Mouse (Mus musculus) embryonic facial prominence, embryonic 15.5 days (tissue): ENCODE data around the gene Barhl2. TPM values are rescaled to one million over a fixed set of nuclear protein-coding genes. Genes with fewer than 3 reads are reported as not detected.
A peak's percentile ranks its signal among the peaks of the same experiment; 100 is the strongest.

Experiments
- ATAC-seq: fragments of 200-750 bp; cut with Nextera tagmentation; 2 replicates; pipeline ENCODE4 v1.8.0; 2017; ENCODE audit warnings: low read depth, moderate TSS enrichment; ENCODE audit not compliant: insufficient number of reproducible peaks, low FRiP score, low TSS enrichment
- H3K27ac ChIP-seq: fragments of 300-500 bp; sonication (generic); replicated peaks from 2 replicates; pipeline ENCODE4 v1.5.1; 2015; ENCODE audit warnings: mild to moderate bottlenecking, inconsistent platforms
- H3K27me3 ChIP-seq: fragments of 300-500 bp; sonication (generic); 2 replicates; pipeline ENCODE4 v1.6.1; 2015; ENCODE audit warnings: inconsistent platforms
- H3K36me3 ChIP-seq: fragments of 300-500 bp; sonication (generic); 2 replicates; pipeline ENCODE4 v1.6.1; 2015; ENCODE audit warnings: mild to moderate bottlenecking, inconsistent platforms
- H3K4me1 ChIP-seq: fragments of 300-500 bp; sonication (generic); 2 replicates; pipeline ENCODE4 v1.6.1; 2015; ENCODE audit warnings: inconsistent platforms
- H3K4me2 ChIP-seq: fragments of 300-500 bp; sonication (generic); replicated peaks from 2 replicates; pipeline ENCODE4 v1.6.1; 2015; ENCODE audit warnings: mild to moderate bottlenecking, inconsistent platforms
- H3K4me3 ChIP-seq: fragments of 300-500 bp; sonication (generic); replicated peaks from 2 replicates; pipeline ENCODE4 v1.5.1; 2015; ENCODE audit warnings: mild to moderate bottlenecking, inconsistent platforms
- H3K9ac ChIP-seq: fragments of 300-500 bp; sonication (generic); 2 replicates; pipeline ENCODE4 v1.6.1; 2015; ENCODE audit warnings: inconsistent platforms
- H3K9me3 ChIP-seq: fragments of 300-500 bp; sonication (generic); replicated peaks from 2 replicates; pipeline ENCODE4 v1.6.1; 2016; ENCODE audit warnings: inconsistent platforms
- WGBS: fragments of 180-500 bp; shearing (Covaris S2); methylation state at CpG from one replicate; pipeline ENCODE4 v1.1.7; 2015; 5-methylcytosine and 5-hydroxymethylcytosine counted together
- polyA plus RNA-seq: library from polyadenylated mRNA; unstranded; fragments of >200 nt; fragmentation: Nextera tagmentation; extraction: Ambion mirVana; gene quantifications from 2 replicates; pipeline ENCODE4 v1.2.1, GENCODE M21; 2015

The Barhl2 gene
- polyA plus RNA-seq, 1 experiment from 2014 or later, result not detected

- Histone ChIP-seq H3K4me2 (no peak overlapping the region), H3K9ac (no peak overlapping the region), H3K9me3 (no peaks in the 10 kb centered on the region), H3K4me1 (peaks cover 52% of the 10 kb centered on the region), H3K27me3 (peaks cover 100% of the 10 kb centered on the region), H3K4me3 (no peak overlapping the region), H3K27ac (no peak overlapping the region), H3K36me3 (no peaks in the 10 kb centered on the region)
- no peak for ATAC-seq
- WGBS, result under 1% methylated on average over 4 of the region's 4 CpGs
Measured at GRCm38 (mm10) chr5:106461913-106462312, 3.9 kb upstream of the Barhl2 start.

GRCm38 (mm10) chr5:106461431-106461830 is 3.5 kb upstream of the Barhl2 start:
- Histone ChIP-seq H3K36me3 (no peaks in the 10 kb centered on the region), H3K27me3 (peaks cover 98% of the 10 kb centered on the region), H3K4me3 (no peak overlapping the region), H3K27ac (no peak overlapping the region), H3K4me1 (peaks cover 52% of the 10 kb centered on the region), H3K9ac (no peak overlapping the region), H3K4me2 (no peak overlapping the region), H3K9me3 (no peaks in the 10 kb centered on the region)
- ATAC-seq, result no peak
- 7% methylated on average over 3 of the region's 3 CpGs for WGBS

DNA sequence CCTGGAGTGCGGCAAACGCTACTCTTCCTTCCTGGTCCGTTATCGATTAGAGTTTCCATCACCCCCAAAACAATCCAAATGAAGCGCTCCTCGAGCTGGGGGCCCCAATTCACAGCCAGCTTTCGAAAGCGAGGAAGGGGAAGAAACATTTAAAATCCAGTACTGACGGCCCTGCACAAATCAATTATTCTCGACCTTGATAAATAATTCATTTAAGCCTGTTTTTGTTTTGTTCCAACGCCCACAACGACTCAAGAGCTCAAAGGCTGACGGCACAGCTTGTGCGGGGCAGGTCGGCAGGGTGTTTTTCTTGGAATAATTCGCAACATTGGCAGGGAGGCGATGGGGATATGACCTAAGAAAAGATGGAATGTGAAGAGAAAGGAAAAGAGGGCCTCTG is 2.6 kb upstream of the Barhl2 start:
- no peak overlapping the region for H3K27ac ChIP-seq
- no peak overlapping the region for H3K9ac ChIP-seq
- H3K36me3 ChIP-seq, result no peaks in the 10 kb centered on the region
- H3K27me3 ChIP-seq, result peaks cover 96% of the 10 kb centered on the region
- ATAC-seq, result no peak
- 2% methylated on average over 17 of the region's 17 CpGs for WGBS
- H3K9me3 ChIP-seq, result no peaks in the 10 kb centered on the region
- H3K4me3 ChIP-seq, result no peak overlapping the region
- H3K4me2 ChIP-seq, result no peak overlapping the region
- H3K4me1 ChIP-seq, result peaks cover 44% of the 10 kb centered on the region

GRCm38 (mm10) chr5:106460001-106460511 is 2.1 kb upstream of the Barhl2 start:
- Histone ChIP-seq H3K36me3 (no peaks in the 10 kb centered on the region), H3K9ac (no peak overlapping the region), H3K4me1 (peaks cover 39% of the 10 kb centered on the region), H3K9me3 (no peaks in the 10 kb centered on the region), H3K4me2 (no peak overlapping the region), H3K4me3 (no peak overlapping the region), H3K27ac (no peak overlapping the region), H3K27me3 (peaks cover 96% of the 10 kb centered on the region)
- no peak for ATAC-seq
- WGBS, result 1% methylated on average over 22 of the region's 22 CpGs

GRCm38 (mm10) chr5:106459120-106459641 is 1.2 kb upstream of the Barhl2 start:
- no peak for ATAC-seq
- H3K9ac ChIP-seq, result no peak overlapping the region

DNA sequence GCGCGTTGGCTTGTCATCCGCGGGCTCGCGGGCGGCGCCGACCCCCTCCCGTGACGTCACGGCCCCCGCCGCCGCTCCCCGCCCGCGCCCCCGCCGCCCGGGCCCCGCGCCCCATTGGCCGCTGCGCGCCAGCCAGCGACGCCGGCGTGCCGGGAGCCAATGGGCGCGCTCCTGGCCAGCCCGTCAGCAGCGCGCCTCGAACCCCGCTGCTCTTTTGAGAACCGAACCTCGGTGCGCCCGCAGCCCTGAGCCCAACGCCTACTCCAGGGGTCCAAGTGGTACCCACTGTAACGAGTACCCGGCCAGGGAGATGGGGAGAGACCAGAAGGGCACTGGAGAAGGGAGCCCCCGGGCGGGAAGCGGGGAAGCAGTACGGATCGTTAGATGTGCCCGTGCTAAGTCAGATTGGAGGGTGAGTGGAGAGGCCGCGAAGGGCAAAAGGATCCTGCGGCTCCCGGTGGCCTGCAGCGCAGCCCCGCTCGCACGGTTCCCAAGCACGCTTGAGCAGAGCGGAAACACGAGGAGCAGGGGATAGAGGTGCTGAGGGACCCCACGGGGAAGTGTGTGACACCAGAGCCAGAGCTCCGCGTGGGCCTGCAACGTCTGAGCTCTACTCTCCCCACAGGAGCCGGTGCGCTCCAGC is 632 bp upstream of the Barhl2 start:
- peak overlapping the region; percentile 50 for H3K4me3 ChIP-seq
- H3K36me3 ChIP-seq, result no peaks in the 10 kb centered on the region
- H3K4me1 ChIP-seq, result peaks cover 33% of the 10 kb centered on the region
- under 1% methylated on average over 29 of the region's 68 CpGs for WGBS
- H3K9me3 ChIP-seq, result no peaks in the 10 kb centered on the region
- no peak overlapping the region for H3K27ac ChIP-seq
- peaks cover 96% of the 10 kb centered on the region for H3K27me3 ChIP-seq
- no peak overlapping the region for H3K9ac ChIP-seq
- peak overlapping the region; percentile 93 for H3K4me2 ChIP-seq
- ATAC-seq, result 0 out of 2 replicates have a peak, but pooled peaks have one; percentile 27

More at GRCm38 (mm10) chr5:106459120-106459641, 1.2 kb upstream of the Barhl2 start:
- Histone ChIP-seq H3K4me2 (peak overlapping the region; percentile 93), H3K27ac (no peak overlapping the region), H3K36me3 (no peaks in the 10 kb centered on the region), H3K4me3 (peak overlapping the region; percentile 50), H3K27me3 (peaks cover 96% of the 10 kb centered on the region), H3K9me3 (no peaks in the 10 kb centered on the region), H3K4me1 (peaks cover 34% of the 10 kb centered on the region)
- WGBS, result under 1% methylated on average over 31 of the region's 31 CpGs

DNA sequence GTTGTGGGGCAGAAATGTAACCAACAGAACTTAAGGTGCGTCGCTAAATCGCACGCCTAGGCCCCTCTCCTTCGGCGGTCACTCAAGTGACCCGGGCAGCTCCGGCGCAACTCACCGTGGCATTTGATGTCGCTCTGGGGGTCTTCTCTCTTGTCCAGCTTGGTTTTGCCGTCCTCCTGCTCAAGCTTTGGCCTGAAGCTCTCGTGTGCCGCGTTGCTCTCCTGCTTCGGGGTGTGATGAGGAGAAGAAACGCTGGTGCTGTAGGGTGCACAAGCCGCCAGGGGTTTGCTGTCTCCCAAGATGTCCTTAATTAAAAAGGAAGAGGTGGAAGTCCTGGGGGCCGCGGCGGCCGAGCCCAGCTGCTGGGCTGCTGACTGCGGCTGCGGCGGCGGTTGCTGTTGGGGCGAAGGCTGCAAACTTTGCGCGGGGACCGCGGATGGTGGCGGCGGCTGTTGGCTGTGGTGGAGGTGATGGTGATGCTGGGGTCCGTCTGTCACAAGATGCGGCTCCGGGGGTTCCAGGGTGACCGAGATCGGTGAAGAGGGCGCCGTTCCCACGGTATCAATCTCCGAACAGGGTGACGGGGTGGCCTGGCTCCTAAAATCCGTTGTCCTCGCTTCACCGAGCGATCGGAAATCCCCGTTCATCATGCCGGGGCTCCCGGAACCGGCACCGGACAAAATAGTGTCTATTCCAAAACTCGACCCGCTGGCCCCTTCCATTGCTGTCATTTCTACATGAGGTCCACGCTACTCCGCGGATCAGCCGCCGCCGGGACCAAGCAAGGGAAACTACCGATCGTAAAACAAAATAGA is 648 bp downstream of the Barhl2 start:
- Histone ChIP-seq H3K4me1 (peaks cover 37% of the 10 kb centered on the region), H3K4me3 (peak overlapping the region; percentile 50), H3K4me2 (no peak overlapping the region), H3K27ac (no peak overlapping the region), H3K9ac (no peak overlapping the region), H3K36me3 (no peaks in the 10 kb centered on the region), H3K27me3 (peaks cover 94% of the 10 kb centered on the region), H3K9me3 (no peaks in the 10 kb centered on the region)
- ATAC-seq, result no peak
- under 1% methylated on average over 63 of the region's 63 CpGs for WGBS

DNA sequence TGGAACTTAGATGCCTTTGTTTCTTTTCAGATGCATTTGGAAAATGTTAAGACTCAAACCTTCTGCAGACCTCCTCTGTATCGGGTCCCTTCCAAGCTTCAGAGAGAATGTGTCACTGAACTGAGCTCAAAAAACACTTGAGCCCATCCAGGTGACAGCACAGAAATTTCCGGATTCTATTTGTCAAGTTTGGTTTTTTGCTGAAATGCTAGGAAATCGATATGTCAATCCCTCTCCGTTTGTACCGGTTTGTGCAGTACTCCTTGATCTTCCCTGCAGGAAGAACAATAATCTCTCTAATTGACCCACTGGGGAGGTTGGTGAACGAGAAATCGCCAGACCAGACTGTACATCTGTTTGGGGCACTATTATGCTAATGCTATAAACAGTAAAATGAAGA is 2.0 kb downstream of the Barhl2 start:
- H3K36me3 ChIP-seq, result no peaks in the 10 kb centered on the region
- H3K4me2 ChIP-seq, result no peak overlapping the region
- H3K4me3 ChIP-seq, result no peak overlapping the region
- H3K9me3 ChIP-seq, result no peaks in the 10 kb centered on the region
- peaks cover 91% of the 10 kb centered on the region for H3K27me3 ChIP-seq
- no peak for ATAC-seq
- H3K27ac ChIP-seq, result no peak overlapping the region
- H3K4me1 ChIP-seq, result peaks cover 40% of the 10 kb centered on the region
- 2% methylated on average over 7 of the region's 7 CpGs for WGBS
- no peak overlapping the region for H3K9ac ChIP-seq

GRCm38 (mm10) chr5:106455106-106455920 is 2.7 kb downstream of the Barhl2 start:
- H3K36me3 ChIP-seq, result no peaks in the 10 kb centered on the region
- no peaks in the 10 kb centered on the region for H3K9me3 ChIP-seq
- H3K27me3 ChIP-seq, result peaks cover 91% of the 10 kb centered on the region
- H3K4me3 ChIP-seq, result no peak overlapping the region
- H3K9ac ChIP-seq, result no peak overlapping the region
- WGBS, result 5% methylated on average over 17 of the region's 17 CpGs
- no peak overlapping the region for H3K4me2 ChIP-seq
- peaks cover 40% of the 10 kb centered on the region for H3K4me1 ChIP-seq
- H3K27ac ChIP-seq, result no peak overlapping the region
- no peak for ATAC-seq

DNA sequence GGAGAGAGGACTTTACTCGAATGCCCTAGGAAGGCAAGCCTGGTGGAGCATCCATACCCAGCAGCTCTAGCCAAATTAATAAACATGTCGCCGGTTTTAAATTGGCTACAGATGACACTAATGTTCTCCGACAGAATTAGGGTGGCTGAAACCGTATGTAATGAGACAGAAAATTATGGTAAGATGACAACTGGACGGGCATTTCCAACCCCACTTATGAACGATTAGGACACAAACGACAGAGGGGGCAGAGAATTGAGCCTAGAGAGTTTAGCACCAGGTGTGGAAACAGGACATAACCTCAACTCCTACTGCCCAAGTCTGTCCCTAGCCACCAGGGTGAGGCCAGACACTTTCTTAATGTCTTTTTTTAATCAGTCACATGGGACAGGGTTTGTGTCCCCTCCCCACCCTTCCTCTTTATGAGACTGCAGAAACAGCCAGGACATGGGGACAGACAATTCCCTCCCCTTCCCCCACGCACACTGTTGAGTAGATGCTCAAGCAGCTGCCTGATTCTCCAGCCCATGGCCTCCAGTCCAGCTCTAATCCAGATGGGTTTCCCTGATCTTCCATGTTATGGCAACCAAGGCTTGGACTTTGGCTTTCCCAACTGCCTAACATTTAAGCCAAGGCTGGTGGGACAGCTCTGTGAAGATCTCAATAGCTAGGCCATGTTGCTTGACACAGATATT is 3.4 kb downstream of the Barhl2 start:
- H3K4me2 ChIP-seq, result no peak overlapping the region
- no peak for ATAC-seq
- WGBS, result 1% methylated on average over 9 of the region's 9 CpGs
- no peak overlapping the region for H3K27ac ChIP-seq
- peaks cover 40% of the 10 kb centered on the region for H3K4me1 ChIP-seq
- no peaks in the 10 kb centered on the region for H3K9me3 ChIP-seq
- H3K27me3 ChIP-seq, result peaks cover 91% of the 10 kb centered on the region
- H3K4me3 ChIP-seq, result no peak overlapping the region
- H3K36me3 ChIP-seq, result no peaks in the 10 kb centered on the region
- H3K9ac ChIP-seq, result no peak overlapping the region
